30 mouse cellular contexts compared by ENCODE assay signal in the genomic region with DNA sequence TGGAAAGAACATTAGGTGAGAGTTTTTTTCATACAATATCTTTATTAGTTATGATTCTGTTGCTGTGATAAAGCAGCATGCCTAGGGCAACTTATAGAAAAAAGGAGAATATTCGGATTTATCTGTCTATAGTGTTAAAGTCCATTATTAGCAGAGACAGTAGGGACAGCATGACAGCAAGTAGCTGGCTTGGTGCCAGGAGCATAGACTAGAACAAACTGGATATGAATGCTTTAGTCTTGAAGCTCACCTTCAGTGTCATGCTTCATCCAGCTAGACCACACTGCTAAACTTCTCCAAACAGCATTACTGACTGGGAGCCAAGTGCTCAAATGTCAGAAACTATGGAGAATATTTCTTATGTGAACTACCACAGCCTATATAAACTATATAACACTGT.
DNase-seq lines count a peak whose midpoint lies in the region; ATAC-seq and TF ChIP-seq lines count a peak whose summit lies in the region.
"Had no signal": no experiment of that assay in that cellular context is flagged by ENCODE, and none has a peak within 500 bp of the region (broad histone marks: within the 10 kb centered on the region; RNA-seq: fewer than 3 reads in every experiment).

No protein-coding gene starts in this region.

- H3K9ac ChIP-seq in embryonic facial prominence, embryonic 14.5 days (ENCODE audit: low read depth, low read length), result no peak overlapping the region
- no peak overlapping the region for H3K9ac ChIP-seq in midbrain, postnatal 0 days (replicated peaks; ENCODE audit: low read length, poor library complexity, severe bottlenecking)
- H3K9ac ChIP-seq in midbrain, embryonic 15.5 days, result no peak overlapping the region
- H3K9ac ChIP-seq: embryonic facial prominence, embryonic 15.5 days; forebrain, embryonic 12.5 days; forebrain, postnatal 0 days; heart, embryonic 13.5 days; hindbrain, embryonic 12.5 days; kidney, embryonic 15.5 days; liver, embryonic 14.5 days; midbrain, embryonic 13.5 days; neural tube, embryonic 15.5 days had no signal

- H3K4me2 ChIP-seq in embryonic facial prominence, embryonic 14.5 days (ENCODE audit: low read depth, low read length), result no peak overlapping the region
- H3K4me2 ChIP-seq in midbrain, postnatal 0 days (ENCODE audit: low read depth, low read length, poor library complexity, severe bottlenecking), result no peak overlapping the region
- H3K4me2 ChIP-seq in midbrain, embryonic 15.5 days, result no peak overlapping the region
- H3K4me2 ChIP-seq: embryonic facial prominence, embryonic 15.5 days; forebrain, embryonic 12.5 days; heart, embryonic 13.5 days; hindbrain, embryonic 12.5 days; kidney, embryonic 15.5 days; midbrain, embryonic 13.5 days; neural tube, embryonic 15.5 days had no signal

- WGBS in embryonic facial prominence, embryonic 14.5 days, result 73% methylated on average over 1 of the region's 1 CpGs
- 88% methylated on average over 1 of the region's 1 CpGs for WGBS in embryonic facial prominence, embryonic 10.5 days
- WGBS in midbrain, postnatal 0 days, result 58% methylated on average over 1 of the region's 1 CpGs
- 75% methylated on average over 1 of the region's 1 CpGs for WGBS in midbrain, embryonic 15.5 days

- DNase-seq in embryonic facial prominence, embryonic 14.5 days (ENCODE audit: low spot score), result peak; percentile 11
- no peak for DNase-seq in embryonic facial prominence, embryonic 10.5 days (ENCODE audit: low spot score)
- DNase-seq in midbrain, postnatal 0 days (ENCODE audit: low spot score), result peak; percentile 40
- DNase-seq in cerebellum, adult 9-10 months, result peak; percentile 29
- peak; percentile 50 to 51 for DNase-seq in cerebellum, postnatal 36 days
- DNase-seq in B cell, adult 2 months, result no peak
- DNase-seq: forebrain, postnatal 0 days; heart, adult 2 months; heart, postnatal 10 days; kidney, postnatal 4 days; layer of hippocampus, postnatal 36 days; liver; lung, adult 2 months; lung, postnatal 10 days; right cerebral cortex, adult 18-20 months; right cerebral cortex, postnatal 4 days; thymus, adult 18-20 months; thymus, postnatal 25 days had no signal

- no peak overlapping the region for H3K27ac ChIP-seq in embryonic facial prominence, embryonic 14.5 days (replicated peaks; ENCODE audit: low read depth, low read length)
- H3K27ac ChIP-seq in embryonic facial prominence, embryonic 10.5 days (replicated peaks), result no peak overlapping the region
- H3K27ac ChIP-seq in midbrain, postnatal 0 days (ENCODE audit: low read depth, low read length), result no peak overlapping the region
- no peak overlapping the region for H3K27ac ChIP-seq in midbrain, embryonic 15.5 days
- H3K27ac ChIP-seq: embryonic facial prominence, embryonic 15.5 days; forebrain, embryonic 12.5 days; heart, adult 2 months; heart, embryonic 13.5 days; hindbrain, embryonic 12.5 days; kidney, embryonic 15.5 days; liver, embryonic 14.5 days; macrophage; midbrain, embryonic 13.5 days; neural tube, embryonic 15.5 days; stomach, postnatal 0 days had no signal

- H3K4me1 ChIP-seq in embryonic facial prominence, embryonic 14.5 days (ENCODE audit: control insufficient read depth, insufficient read depth, low read length), result no peaks in the 10 kb centered on the region
- H3K4me1 ChIP-seq in embryonic facial prominence, embryonic 10.5 days, result no peaks in the 10 kb centered on the region
- H3K4me1 ChIP-seq in midbrain, postnatal 0 days (ENCODE audit: insufficient read depth, low read length), result no peaks in the 10 kb centered on the region
- H3K4me1 ChIP-seq in midbrain, embryonic 15.5 days, result no peaks in the 10 kb centered on the region
- H3K4me1 ChIP-seq: embryonic facial prominence, embryonic 15.5 days; forebrain, embryonic 12.5 days; heart, embryonic 13.5 days; hindbrain, embryonic 12.5 days; kidney, embryonic 15.5 days; midbrain, embryonic 13.5 days; neural tube, embryonic 15.5 days had no signal

- no peaks in the 10 kb centered on the region for H3K27me3 ChIP-seq in embryonic facial prominence, embryonic 14.5 days (replicated peaks; ENCODE audit: control insufficient read depth, insufficient read depth, low read length)
- no peaks in the 10 kb centered on the region for H3K27me3 ChIP-seq in embryonic facial prominence, embryonic 10.5 days (replicated peaks; ENCODE audit: low read depth, poor library complexity, severe bottlenecking)
- no peaks in the 10 kb centered on the region for H3K27me3 ChIP-seq in midbrain, postnatal 0 days (ENCODE audit: insufficient read depth, low read length)
- no peaks in the 10 kb centered on the region for H3K27me3 ChIP-seq in midbrain, embryonic 15.5 days (replicated peaks)
- H3K27me3 ChIP-seq: embryonic facial prominence, embryonic 15.5 days; forebrain, embryonic 12.5 days; heart, embryonic 13.5 days; hindbrain, embryonic 12.5 days; kidney, embryonic 15.5 days; midbrain, embryonic 13.5 days; neural tube, embryonic 15.5 days had no signal

- TF ChIP-seq CTCF in midbrain, postnatal 0 days (IDR thresholded peaks at IDR 0.05), result no peak

- no peak overlapping the region for H3K4me3 ChIP-seq in embryonic facial prominence, embryonic 14.5 days (ENCODE audit: low read depth, low read length)
- H3K4me3 ChIP-seq in embryonic facial prominence, embryonic 10.5 days, result no peak overlapping the region
- H3K4me3 ChIP-seq in midbrain, postnatal 0 days (ENCODE audit: low read depth, low read length), result no peak overlapping the region
- H3K4me3 ChIP-seq in midbrain, embryonic 15.5 days, result no peak overlapping the region
- H3K4me3 ChIP-seq: embryonic facial prominence, embryonic 15.5 days; forebrain, embryonic 12.5 days; heart, adult 2 months; heart, embryonic 13.5 days; hindbrain, embryonic 12.5 days; kidney, embryonic 15.5 days; midbrain, embryonic 13.5 days; neural tube, embryonic 15.5 days had no signal

- H3K9me3 ChIP-seq in embryonic facial prominence, embryonic 14.5 days (ENCODE audit: control insufficient read depth, low read length), result no peaks in the 10 kb centered on the region
- H3K9me3 ChIP-seq in embryonic facial prominence, embryonic 10.5 days, result peaks cover 2% of the 10 kb centered on the region; the same call in 1 of the 2 replicates
- H3K9me3 ChIP-seq in midbrain, postnatal 0 days (ENCODE audit: low read length), result no peaks in the 10 kb centered on the region
- H3K9me3 ChIP-seq in midbrain, embryonic 15.5 days, result no peaks in the 10 kb centered on the region
- H3K9me3 ChIP-seq: embryonic facial prominence, embryonic 15.5 days; forebrain, embryonic 12.5 days; heart, embryonic 13.5 days; hindbrain, embryonic 12.5 days; kidney, embryonic 15.5 days; midbrain, embryonic 13.5 days; neural tube, embryonic 15.5 days had no signal

- no peaks in the 10 kb centered on the region for H3K36me3 ChIP-seq in embryonic facial prominence, embryonic 14.5 days (ENCODE audit: control insufficient read depth, insufficient read depth, low read length)
- no peaks in the 10 kb centered on the region for H3K36me3 ChIP-seq in embryonic facial prominence, embryonic 10.5 days (replicated peaks)
- H3K36me3 ChIP-seq in midbrain, postnatal 0 days (ENCODE audit: insufficient read depth, low read length), result no peaks in the 10 kb centered on the region
- H3K36me3 ChIP-seq in midbrain, embryonic 15.5 days (replicated peaks), result no peaks in the 10 kb centered on the region
- H3K36me3 ChIP-seq: embryonic facial prominence, embryonic 15.5 days; forebrain, embryonic 12.5 days; heart, embryonic 13.5 days; hindbrain, embryonic 12.5 days; kidney, embryonic 15.5 days; midbrain, embryonic 13.5 days; neural tube, embryonic 15.5 days had no signal

- ATAC-seq in embryonic facial prominence, embryonic 14.5 days (ENCODE audit: low read depth), result no peak
- no peak for ATAC-seq in midbrain, postnatal 0 days (ENCODE audit: low FRiP score)
- ATAC-seq in midbrain, embryonic 15.5 days (replicated peaks), result no peak
- ATAC-seq: forebrain, postnatal 0 days; intestine, postnatal 0 days; midbrain, embryonic 13.5 days had no signal

Comparison
In these comparisons a context has a peak if more than half of its experiments do, and no peak if none do; other contexts are left out.
1. DNase-seq: peak in embryonic facial prominence, embryonic 14.5 days (single experiment), midbrain, postnatal 0 days (single experiment), cerebellum, adult 9-10 months (single experiment) and cerebellum, postnatal 36 days (2 of 2); none in embryonic facial prominence, embryonic 10.5 days (single experiment) and B cell, adult 2 months (0 of 2).